Mouse (Mus musculus): ENCODE results near the gene Kank2. TPM values are rescaled to one million over a fixed set of nuclear protein-coding genes. Genes with fewer than 3 reads are reported as not detected.
A peak's percentile ranks its signal among the peaks of the same experiment; 100 is the strongest.

Kank2 gene
- polyA plus RNA-seq, 1 experiment from 2014 or later, result 16.4 TPM

DNA sequence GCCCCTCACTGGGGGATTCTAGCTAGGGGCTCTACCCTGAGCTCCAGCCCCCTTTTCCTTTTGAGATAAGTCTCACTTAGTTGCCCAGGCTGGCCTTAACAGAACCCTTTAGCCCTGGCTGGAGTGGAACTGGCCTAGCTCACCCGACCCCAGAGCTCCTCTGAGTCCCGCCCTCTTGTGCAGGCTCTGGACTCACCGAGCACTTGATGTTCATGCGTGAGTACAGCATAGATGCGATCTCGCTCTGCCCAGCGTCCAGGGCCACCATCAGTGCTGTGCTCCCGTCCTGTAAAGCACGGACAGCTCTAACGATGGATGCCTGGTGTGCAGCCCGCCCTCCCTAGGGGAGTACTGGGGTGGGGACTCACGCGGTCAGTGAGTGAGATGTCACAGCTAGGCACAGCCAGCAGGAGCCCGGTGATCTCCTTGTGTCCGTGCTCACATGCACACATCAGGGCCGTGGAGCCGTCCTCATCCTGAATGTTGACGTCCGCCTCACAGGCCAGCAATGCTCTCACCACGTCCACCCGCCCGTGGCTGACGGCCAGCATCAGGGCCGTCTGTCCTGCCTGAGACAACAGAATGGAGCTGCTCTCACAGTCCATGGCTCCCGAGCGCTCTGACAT lies 28.9 kb downstream of the Kank2 start:
- H3K4me1 ChIP-seq (ENCODE audit: insufficient read depth), result 0 out of 2 replicates have a peak, but pooled peaks cover 3% of the 10 kb centered on the region
- peaks cover 62% of the 10 kb centered on the region for H3K36me3 ChIP-seq (ENCODE audit: insufficient read depth)
- no peak for TF ChIP-seq CTCF (IDR thresholded peaks at IDR 0.05; ENCODE audit: low read depth)
- no peak overlapping the region for H3K4me3 ChIP-seq (ENCODE audit: low read depth, low read length)
- no peaks in the 10 kb centered on the region for H3K27me3 ChIP-seq (ENCODE audit: insufficient read depth, low read length)
- no peak overlapping the region; the same call in 1 of the 2 replicates for H3K4me2 ChIP-seq
- no peaks in the 10 kb centered on the region for H3K9me3 ChIP-seq (ENCODE audit: low read depth, low read length)
- ATAC-seq (ENCODE audit: insufficient read depth) (peak; percentile 26), DNase-seq (peak; percentile 61)
- H3K9ac ChIP-seq, result no peak overlapping the region
- H3K27ac ChIP-seq (ENCODE audit: low read depth), result peak overlapping the region; percentile 86
- WGBS, result 52% methylated on average over 26 of the region's 26 CpGs

DNA sequence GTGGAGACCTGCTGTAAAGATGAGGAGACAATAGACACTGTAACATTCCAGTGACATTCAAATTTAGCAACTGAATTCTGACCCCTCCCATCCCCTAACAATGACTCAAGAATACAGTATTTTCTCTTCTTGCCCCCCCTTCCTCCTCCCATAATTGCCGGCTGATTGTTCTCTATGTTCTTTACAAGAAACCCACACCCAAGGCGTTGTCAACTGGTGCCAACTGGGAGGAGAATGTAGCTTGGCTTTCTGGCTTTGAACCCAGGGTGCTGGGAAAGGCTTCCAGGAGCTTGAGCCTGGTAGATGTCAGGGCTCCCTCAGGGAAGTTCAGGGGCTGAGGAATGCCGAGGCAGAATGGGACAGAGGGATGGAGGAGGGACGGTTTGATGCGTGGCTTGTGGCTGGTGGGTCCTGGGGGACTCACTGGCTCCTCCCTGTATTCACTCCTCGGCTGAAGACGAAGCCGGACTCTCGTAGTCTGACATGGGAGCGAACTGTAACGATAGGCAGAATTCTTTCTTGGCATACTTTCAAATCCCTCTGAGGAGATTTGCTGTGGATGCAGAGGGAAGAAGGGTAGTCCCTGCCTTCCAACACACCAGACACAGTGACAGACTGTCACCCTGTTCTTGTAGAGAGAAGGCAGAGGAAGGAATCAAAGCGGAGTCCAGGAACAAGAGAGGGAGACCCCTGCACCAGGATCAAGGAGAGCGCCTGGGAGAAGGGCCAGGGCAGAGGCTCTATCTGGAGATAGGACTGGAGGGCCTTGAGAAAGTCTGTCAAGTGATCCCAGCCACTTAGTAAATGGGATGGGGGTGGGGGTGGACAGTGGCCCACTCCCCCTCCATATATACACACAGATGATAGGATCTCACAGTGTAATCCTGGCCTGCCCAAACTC lies 29.8 kb downstream of the Kank2 start:
- Histone ChIP-seq H3K9me3 (ENCODE audit: low read depth, low read length) (no peaks in the 10 kb centered on the region), H3K4me3 (ENCODE audit: low read depth, low read length) (no peak overlapping the region), H3K9ac (peak overlapping the region; percentile 1; the same call in 1 of the 2 replicates), H3K36me3 (ENCODE audit: insufficient read depth) (peaks cover 53% of the 10 kb centered on the region), H3K4me1 (ENCODE audit: insufficient read depth) (0 out of 2 replicates have a peak, but pooled peaks cover 3% of the 10 kb centered on the region), H3K27ac (ENCODE audit: low read depth) (peak overlapping the region; percentile 86), H3K27me3 (ENCODE audit: insufficient read depth, low read length) (no peaks in the 10 kb centered on the region), H3K4me2 (0 out of 2 replicates have a peak overlapping the region, but pooled peaks have one; percentile 3)
- TF ChIP-seq CTCF (IDR thresholded peaks at IDR 0.05; ENCODE audit: low read depth), result no peak
- peak; percentile 83 for DNase-seq
- 31% methylated on average over 13 of the region's 13 CpGs for WGBS
- ATAC-seq (ENCODE audit: insufficient read depth), result peak; percentile 59

DNA sequence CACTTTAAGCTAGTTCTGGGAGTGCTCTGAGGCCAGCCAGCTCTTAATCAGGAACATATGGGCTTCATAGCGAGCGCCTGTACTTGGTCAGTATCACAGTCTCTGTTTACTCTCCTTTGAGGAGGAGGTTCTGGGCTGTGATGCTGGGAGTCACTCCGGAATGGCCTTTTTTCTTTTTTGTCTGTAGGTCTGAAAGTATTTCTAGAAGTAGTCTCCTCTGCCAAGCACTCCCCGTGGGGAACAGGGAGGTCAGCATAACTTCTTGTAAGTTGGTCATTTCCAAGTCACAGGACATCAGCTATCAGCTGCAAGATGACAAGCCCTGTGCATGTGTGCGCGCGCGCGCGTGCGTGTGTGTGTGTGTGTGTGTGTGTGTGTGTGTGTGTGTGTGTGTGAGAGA lies 30.6 kb downstream of the Kank2 start:
- Histone ChIP-seq H3K9me3 (ENCODE audit: low read depth, low read length) (no peaks in the 10 kb centered on the region), H3K9ac (no peak overlapping the region), H3K4me3 (ENCODE audit: low read depth, low read length) (no peak overlapping the region), H3K36me3 (ENCODE audit: insufficient read depth) (peaks cover 45% of the 10 kb centered on the region), H3K4me2 (no peak overlapping the region), H3K27ac (ENCODE audit: low read depth) (peak overlapping the region; percentile 86), H3K4me1 (ENCODE audit: insufficient read depth) (0 out of 2 replicates have a peak, but pooled peaks cover 3% of the 10 kb centered on the region), H3K27me3 (ENCODE audit: insufficient read depth, low read length) (no peaks in the 10 kb centered on the region)
- ATAC-seq (ENCODE audit: insufficient read depth), result peak; percentile 81
- 55% methylated on average over 11 of the region's 11 CpGs for WGBS
- DNase-seq, result peak; percentile 84
- TF ChIP-seq CTCF (IDR thresholded peaks at IDR 0.05; ENCODE audit: low read depth), result no peak

DNA sequence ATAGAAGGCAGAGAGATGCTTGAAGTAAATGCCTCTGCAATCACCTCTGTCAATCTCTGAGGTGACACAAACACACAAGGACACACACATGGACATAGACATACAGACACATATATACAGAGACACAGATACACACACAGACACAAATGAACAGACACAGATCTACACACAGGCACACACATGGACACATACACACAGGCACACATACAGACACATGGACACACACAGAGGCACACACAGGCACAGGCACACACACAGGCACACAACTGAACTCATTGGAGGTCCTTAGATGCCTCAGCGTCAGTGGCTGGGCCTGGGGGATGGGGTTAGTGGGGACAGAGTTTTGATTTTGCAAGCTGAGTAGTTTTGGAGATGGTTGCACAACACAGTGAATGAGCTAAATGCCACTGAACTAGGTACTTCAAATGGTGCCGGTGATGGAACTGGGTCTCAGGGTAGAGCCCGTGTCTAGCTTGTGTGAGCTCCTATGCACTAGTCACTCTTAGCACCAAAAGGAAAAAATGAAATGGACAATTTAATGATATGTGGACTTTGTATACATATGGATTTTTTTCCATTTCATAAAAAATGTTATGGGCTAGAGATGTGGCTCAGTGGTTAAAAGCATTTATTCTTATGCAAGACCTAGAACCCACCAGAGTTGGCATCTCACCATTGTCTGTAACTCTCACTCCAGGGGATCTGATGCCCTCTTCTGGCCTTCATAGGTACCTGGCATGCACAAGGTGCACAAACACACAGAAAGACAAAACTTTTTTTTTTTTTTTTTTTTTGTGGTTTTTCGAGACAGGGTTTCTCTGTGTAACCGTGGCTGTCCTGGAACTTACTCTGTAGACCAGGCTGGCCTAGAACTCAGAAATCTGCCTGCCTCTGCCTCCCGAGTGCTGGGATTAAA lies 34.2 kb downstream of the Kank2 start:
- H3K27me3 ChIP-seq (ENCODE audit: insufficient read depth, low read length), result no peaks in the 10 kb centered on the region
- TF ChIP-seq CTCF (IDR thresholded peaks at IDR 0.05; ENCODE audit: low read depth), result peak; percentile 11; the same call in 1 of the 2 replicates
- H3K4me1 ChIP-seq (ENCODE audit: insufficient read depth), result 0 out of 2 replicates have a peak, but pooled peaks cover 4% of the 10 kb centered on the region
- no peak for DNase-seq
- no peak overlapping the region for H3K4me2 ChIP-seq
- ATAC-seq (ENCODE audit: insufficient read depth), result no peak
- WGBS, result 89% methylated on average over 6 of the region's 6 CpGs
- no peak overlapping the region for H3K27ac ChIP-seq (ENCODE audit: low read depth)
- H3K9ac ChIP-seq, result no peak overlapping the region
- peaks cover 14% of the 10 kb centered on the region; the same call in 1 of the 2 replicates for H3K36me3 ChIP-seq (ENCODE audit: insufficient read depth)
- H3K9me3 ChIP-seq (ENCODE audit: low read depth, low read length), result no peaks in the 10 kb centered on the region
- H3K4me3 ChIP-seq (ENCODE audit: low read depth, low read length), result no peak overlapping the region

DNA sequence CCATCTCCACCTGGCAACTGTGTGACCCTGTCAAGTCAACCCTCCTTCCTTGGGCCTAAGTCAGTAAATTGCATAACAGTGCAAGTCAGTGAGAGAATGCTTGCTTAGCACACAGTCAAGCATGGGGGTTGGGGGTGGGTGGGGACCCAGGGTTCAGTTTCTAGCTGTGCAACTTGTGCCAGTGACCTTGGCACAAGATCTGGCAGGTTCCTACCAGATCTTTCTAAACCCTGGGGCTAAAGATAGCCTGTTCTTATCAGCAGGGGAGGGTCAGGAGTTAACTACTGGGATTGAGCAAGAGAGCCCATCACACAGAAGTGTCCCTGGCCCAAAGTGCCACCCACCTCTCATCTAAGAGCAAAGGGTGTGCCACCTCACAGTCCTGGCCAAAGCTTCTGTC lies 36.4 kb downstream of the Kank2 start:
- no peaks in the 10 kb centered on the region for H3K9me3 ChIP-seq (ENCODE audit: low read depth, low read length)
- DNase-seq, result no peak
- no peaks in the 10 kb centered on the region for H3K27me3 ChIP-seq (ENCODE audit: insufficient read depth, low read length)
- no peak overlapping the region for H3K9ac ChIP-seq
- peaks cover 13% of the 10 kb centered on the region; the same call in 1 of the 2 replicates for H3K4me1 ChIP-seq (ENCODE audit: insufficient read depth)
- ATAC-seq (ENCODE audit: insufficient read depth), result no peak
- no peak for TF ChIP-seq CTCF (IDR thresholded peaks at IDR 0.05; ENCODE audit: low read depth)
- H3K4me2 ChIP-seq, result no peak overlapping the region
- H3K36me3 ChIP-seq (ENCODE audit: insufficient read depth), result peaks cover 17% of the 10 kb centered on the region; the same call in 1 of the 2 replicates
- no peak overlapping the region for H3K27ac ChIP-seq (ENCODE audit: low read depth)
- no peak overlapping the region for H3K4me3 ChIP-seq (ENCODE audit: low read depth, low read length)
